Mouse (Mus musculus) urinary bladder, postnatal 14 days (tissue): ENCODE data around the gene 4932411N23Rik.
"Not testable (repeated sequence)": the region's sequence is repeated elsewhere in the genome, so short reads cannot be mapped to it uniquely, and the experiment has no call there.

ENCODE experiments used
- DNase-seq: peaks from one replicate; pipeline ENCODE4 v3.0.0; 2021; ENCODE audit warnings: low spot score

Gene 4932411N23Rik

GRCm38 (mm10) chrX:126815768-126816167 lies at the start of gene 4932411N23Rik:
TSS of gene 4932411N23Rik (minus strand) at chrX:126815868.
- no peak for DNase-seq

GRCm38 (mm10) chrX:126779895-126780294 lies 35.8 kb downstream of the 4932411N23Rik start:
- DNase-seq, result no peak

- DNase-seq, result not testable (repeated sequence)
Observed at GRCm38 (mm10) chrX:126777643-126778042, 38.0 kb downstream of the 4932411N23Rik start.

- not testable (repeated sequence) for DNase-seq
Observed at GRCm38 (mm10) chrX:126774846-126775245, 40.8 kb downstream of the 4932411N23Rik start.

GRCm38 (mm10) chrX:126773511-126773910 lies 42.2 kb downstream of the 4932411N23Rik start:
- not testable (repeated sequence) for DNase-seq
